Mouse (Mus musculus) stomach, embryonic 14.5 days (tissue): Measurements from ENCODE around the gene Fhl4. TPM values are rescaled to one million over a fixed set of nuclear protein-coding genes. Genes with fewer than 3 reads are reported as not detected.

ENCODE experiments used
- ATAC-seq: fragments of 200-750 bp; cut with Nextera tagmentation; 2 replicates; pipeline ENCODE4 v1.8.0; 2017; ENCODE audit warnings: low read depth, moderate TSS enrichment; ENCODE audit not compliant: insufficient number of reproducible peaks, insufficient read depth, low FRiP score
- H3K27ac ChIP-seq: fragments of 300-500 bp; sonication (generic); 2 replicates; pipeline ENCODE4 v1.5.1; 2014; ENCODE audit warnings: mild to moderate bottlenecking, low read length, moderate library complexity, mixed read lengths
- H3K27me3 ChIP-seq: fragments of 300-500 bp; sonication (generic); 2 replicates; pipeline ENCODE4 v1.6.1; 2014; ENCODE audit warnings: low read length, control low read depth, mixed read lengths; ENCODE audit not compliant: control insufficient read depth, insufficient read depth
- H3K36me3 ChIP-seq: fragments of 300-500 bp; sonication (generic); 2 replicates; pipeline ENCODE4 v1.6.1; 2014; ENCODE audit warnings: mild to moderate bottlenecking, control low read depth, low read length, moderate library complexity, mixed read lengths; ENCODE audit not compliant: control insufficient read depth, insufficient read depth
- H3K4me1 ChIP-seq: fragments of 300-500 bp; sonication (generic); 2 replicates; pipeline ENCODE4 v1.6.1; 2014; ENCODE audit warnings: low read length, control low read depth, mixed read lengths; ENCODE audit not compliant: control insufficient read depth, insufficient read depth
- H3K4me2 ChIP-seq: fragments of 300-500 bp; sonication (generic); replicated peaks from 2 replicates; pipeline ENCODE4 v1.6.1; 2014; ENCODE audit warnings: low read depth, low read length, control low read depth
- H3K4me3 ChIP-seq: fragments of 300-500 bp; sonication (generic); 2 replicates; pipeline ENCODE4 v1.5.1; 2014; ENCODE audit warnings: low read depth, low read length, control low read depth
- H3K9ac ChIP-seq: fragments of 300-500 bp; sonication (generic); replicated peaks from 2 replicates; pipeline ENCODE4 v1.6.1; 2014; ENCODE audit warnings: low read depth, mild to moderate bottlenecking, control low read depth, low read length, moderate library complexity, mixed read lengths
- H3K9me3 ChIP-seq: fragments of 300-500 bp; sonication (generic); 2 replicates; pipeline ENCODE4 v1.6.1; 2016; ENCODE audit warnings: low read depth, low read length, control low read depth; ENCODE audit not compliant: control insufficient read depth
- WGBS: fragments of 180-500 bp; shearing (Covaris S2); extraction: QIAGEN DNeasy Blood & Tissue Kit; methylation state at CpG from one replicate; pipeline ENCODE4 v1.1.7; 2014; 5-methylcytosine and 5-hydroxymethylcytosine counted together
- polyA plus RNA-seq: library from polyadenylated mRNA; unstranded; fragments of >200 nt; fragmentation: Nextera tagmentation; extraction: Ambion mirVana; gene quantifications from 2 replicates; pipeline ENCODE4 v1.2.1, GENCODE M21; 2014

Fhl4 gene
- polyA plus RNA-seq, 1 experiment from 2014 or later: 1.1 TPM

- H3K36me3 ChIP-seq: peaks cover 9% of the 10 kb centered on the region
- no peak overlapping the region for H3K4me3 ChIP-seq
- no peak overlapping the region for H3K9ac ChIP-seq
- H3K4me1 ChIP-seq: no peaks in the 10 kb centered on the region
- no peaks in the 10 kb centered on the region for H3K9me3 ChIP-seq
- no peaks in the 10 kb centered on the region for H3K27me3 ChIP-seq
- no peak for ATAC-seq
- no peak overlapping the region for H3K27ac ChIP-seq
- 79% methylated on average over 4 of the region's 4 CpGs for WGBS
- no peak overlapping the region for H3K4me2 ChIP-seq
These were observed 12.1 kb upstream of the Fhl4 start for GRCm38 (mm10) chr10:85114409-85114808.

- no peaks in the 10 kb centered on the region for H3K9me3 ChIP-seq
- peak overlapping the region; percentile 91 for H3K4me2 ChIP-seq
- under 1% methylated on average over 34 of the region's 34 CpGs for WGBS
- ATAC-seq: peak; percentile 23
- no peaks in the 10 kb centered on the region for H3K27me3 ChIP-seq
- H3K4me3 ChIP-seq: peak overlapping the region; percentile 93
- H3K4me1 ChIP-seq: peaks cover 7% of the 10 kb centered on the region
- H3K27ac ChIP-seq: peak overlapping the region; percentile 76
- no peaks in the 10 kb centered on the region for H3K36me3 ChIP-seq
- H3K9ac ChIP-seq: peak overlapping the region; percentile 92
These were observed 990 bp upstream of the Fhl4 start for GRCm38 (mm10) chr10:85103085-85103885.

GRCm38 (mm10) chr10:85101841-85102240, 454 bp downstream of the Fhl4 start:
- 2% methylated on average over 10 of the region's 10 CpGs for WGBS
- ATAC-seq: 0 out of 2 replicates have a peak, but pooled peaks have one; percentile 15
- H3K9me3 ChIP-seq: no peaks in the 10 kb centered on the region
- H3K36me3 ChIP-seq: no peaks in the 10 kb centered on the region
- H3K4me1 ChIP-seq: peaks cover 7% of the 10 kb centered on the region
- peak overlapping the region; percentile 17; the same call in 1 of the 2 replicates for H3K27ac ChIP-seq
- H3K4me2 ChIP-seq: peak overlapping the region; percentile 91
- H3K27me3 ChIP-seq: no peaks in the 10 kb centered on the region
- H3K9ac ChIP-seq: peak overlapping the region; percentile 92
- H3K4me3 ChIP-seq: peak overlapping the region; percentile 93

GRCm38 (mm10) chr10:85071605-85072152, 30.6 kb downstream of the Fhl4 start:
- Histone ChIP-seq H3K9me3 (no peaks in the 10 kb centered on the region), H3K36me3 (no peaks in the 10 kb centered on the region), H3K4me1 (no peaks in the 10 kb centered on the region), H3K9ac (no peak overlapping the region), H3K4me2 (no peak overlapping the region), H3K27me3 (no peaks in the 10 kb centered on the region), H3K27ac (no peak overlapping the region), H3K4me3 (no peak overlapping the region)
- WGBS: 66% methylated on average over 4 of the region's 4 CpGs
- ATAC-seq: no peak

- H3K4me1 ChIP-seq: no peaks in the 10 kb centered on the region
- H3K27ac ChIP-seq: no peak overlapping the region
- no peaks in the 10 kb centered on the region for H3K27me3 ChIP-seq
- no peak overlapping the region for H3K9ac ChIP-seq
- H3K4me2 ChIP-seq: no peak overlapping the region
- H3K36me3 ChIP-seq: no peaks in the 10 kb centered on the region
- no peak for ATAC-seq
- H3K9me3 ChIP-seq: no peaks in the 10 kb centered on the region
- no peak overlapping the region for H3K4me3 ChIP-seq
- WGBS: 82% methylated on average over 2 of the region's 2 CpGs
These were observed 47.4 kb downstream of the Fhl4 start for GRCm38 (mm10) chr10:85054876-85055275.

GRCm38 (mm10) chr10:85052451-85052850, 49.8 kb downstream of the Fhl4 start:
- H3K36me3 ChIP-seq: no peaks in the 10 kb centered on the region
- no peaks in the 10 kb centered on the region for H3K9me3 ChIP-seq
- ATAC-seq: no peak
- no peak overlapping the region for H3K27ac ChIP-seq
- H3K27me3 ChIP-seq: no peaks in the 10 kb centered on the region
- WGBS: 36% methylated on average over 4 of the region's 4 CpGs
- no peak overlapping the region for H3K4me2 ChIP-seq
- no peaks in the 10 kb centered on the region for H3K4me1 ChIP-seq
- H3K4me3 ChIP-seq: no peak overlapping the region
- H3K9ac ChIP-seq: no peak overlapping the region

- H3K9ac ChIP-seq: no peak overlapping the region
- no peak for ATAC-seq
- H3K4me3 ChIP-seq: no peak overlapping the region
- WGBS: 49% methylated on average over 4 of the region's 4 CpGs
- H3K4me2 ChIP-seq: no peak overlapping the region
- H3K27me3 ChIP-seq: no peaks in the 10 kb centered on the region
- no peak overlapping the region for H3K27ac ChIP-seq
- H3K4me1 ChIP-seq: no peaks in the 10 kb centered on the region
- no peaks in the 10 kb centered on the region for H3K36me3 ChIP-seq
- no peaks in the 10 kb centered on the region for H3K9me3 ChIP-seq
These were observed 51.6 kb downstream of the Fhl4 start for GRCm38 (mm10) chr10:85050668-85051208.

GRCm38 (mm10) chr10:85048008-85048407, 54.3 kb downstream of the Fhl4 start:
- Histone ChIP-seq H3K36me3 (no peaks in the 10 kb centered on the region), H3K4me2 (no peak overlapping the region), H3K4me3 (no peak overlapping the region), H3K27me3 (no peaks in the 10 kb centered on the region), H3K9me3 (no peaks in the 10 kb centered on the region), H3K9ac (no peak overlapping the region), H3K27ac (no peak overlapping the region), H3K4me1 (0 out of 2 replicates have a peak, but pooled peaks cover 6% of the 10 kb centered on the region)
- WGBS: 95% methylated on average over 8 of the region's 8 CpGs
- ATAC-seq: no peak
